Mouse (Mus musculus) forebrain, embryonic 15.5 days (tissue): ENCODE measurements at regions not wholly inside any gene's neighbourhood (a gene's known extent, or its start where the extent isn't known, plus 50 kb on each side); places are given as distances from the start of the nearest gene placed in this dataset.
A peak's percentile ranks its signal among the peaks of the same experiment; 100 is the strongest.

Experiments
- ATAC-seq: fragments of 200-750 bp; cut with Nextera tagmentation; replicated peaks from 2 replicates; pipeline ENCODE4 v1.8.0; 2017; ENCODE audit warnings: mild to moderate bottlenecking, moderate TSS enrichment, moderate library complexity
- H3K27ac ChIP-seq: fragments of 300-500 bp; sonication (generic); replicated peaks from 2 replicates; pipeline ENCODE4 v1.5.1; 2015; ENCODE audit warnings: mild to moderate bottlenecking, inconsistent platforms
- H3K27me3 ChIP-seq: fragments of 300-500 bp; sonication (generic); 2 replicates; pipeline ENCODE4 v1.6.1; 2015; ENCODE audit warnings: inconsistent platforms
- H3K36me3 ChIP-seq: fragments of 300-500 bp; sonication (generic); 2 replicates; pipeline ENCODE4 v1.6.1; 2015; ENCODE audit warnings: mild to moderate bottlenecking, inconsistent platforms
- H3K4me1 ChIP-seq: fragments of 300-500 bp; sonication (generic); 2 replicates; pipeline ENCODE4 v1.6.1; 2015; ENCODE audit warnings: inconsistent platforms
- H3K4me2 ChIP-seq: fragments of 300-500 bp; sonication (generic); replicated peaks from 2 replicates; pipeline ENCODE4 v1.6.1; 2015; ENCODE audit warnings: mild to moderate bottlenecking, inconsistent platforms
- H3K4me3 ChIP-seq: fragments of 300-500 bp; sonication (generic); 2 replicates; pipeline ENCODE4 v1.5.1; 2015; ENCODE audit warnings: mild to moderate bottlenecking, inconsistent platforms
- H3K9ac ChIP-seq: fragments of 300-500 bp; sonication (generic); replicated peaks from 2 replicates; pipeline ENCODE4 v1.6.1; 2015; ENCODE audit warnings: mild to moderate bottlenecking, inconsistent platforms
- H3K9me3 ChIP-seq: fragments of 300-500 bp; sonication (generic); 2 replicates; pipeline ENCODE4 v1.6.1; 2016; ENCODE audit warnings: inconsistent platforms
- WGBS: fragments of 180-500 bp; shearing (Covaris S2); methylation state at CpG from one replicate; pipeline ENCODE4 v1.1.7; 2015; ENCODE audit warnings: mixed read lengths; 5-methylcytosine and 5-hydroxymethylcytosine counted together

DNA sequence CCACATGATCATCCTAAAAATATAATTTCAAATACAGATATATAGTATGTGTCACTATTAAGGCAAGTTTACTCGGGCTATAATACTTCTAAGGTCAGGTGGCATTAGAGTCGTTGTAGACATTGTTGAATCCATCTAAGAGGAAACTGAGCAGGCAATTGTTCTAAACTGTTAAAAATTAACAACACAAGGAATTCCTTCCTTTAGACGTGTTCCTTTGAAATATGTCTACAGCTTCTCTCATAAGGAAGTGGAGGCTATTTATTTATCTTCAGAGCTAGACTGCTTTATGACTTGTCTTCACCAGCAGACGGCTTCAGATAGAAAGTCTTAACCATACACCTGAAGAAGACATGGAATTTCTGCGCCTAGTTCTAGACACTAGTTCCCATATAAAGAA lies 744.2 kb upstream of the Cited2 start:
- Histone ChIP-seq H3K9me3 (no peaks in the 10 kb centered on the region), H3K9ac (no peak overlapping the region), H3K27me3 (no peaks in the 10 kb centered on the region), H3K4me2 (no peak overlapping the region), H3K4me3 (no peak overlapping the region), H3K4me1 (no peaks in the 10 kb centered on the region), H3K27ac (no peak overlapping the region), H3K36me3 (no peaks in the 10 kb centered on the region)
- 92% methylated on average over 5 of the region's 5 CpGs for WGBS
- no peak for ATAC-seq

DNA sequence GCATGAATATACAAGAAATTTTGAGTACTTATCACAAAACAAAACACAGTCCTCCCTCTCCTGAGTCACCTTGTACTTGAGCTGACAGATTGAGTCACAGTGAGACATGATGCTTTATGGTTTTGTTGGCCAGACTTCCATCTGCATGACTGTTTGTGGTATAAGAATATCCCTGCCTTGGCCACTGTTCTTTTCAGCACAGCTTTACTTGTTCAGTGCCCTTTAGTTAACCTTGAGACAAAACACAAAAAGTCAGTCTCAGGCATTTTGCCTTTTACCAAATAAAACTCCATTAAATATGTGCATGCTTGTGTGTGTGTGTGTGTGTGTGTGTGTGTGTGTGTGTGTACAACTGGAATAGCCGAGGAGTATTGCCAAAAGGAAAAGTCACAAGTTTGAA lies 732.8 kb upstream of the Cited2 start:
- no peak for ATAC-seq
- peaks cover 13% of the 10 kb centered on the region for H3K4me1 ChIP-seq
- no peaks in the 10 kb centered on the region for H3K36me3 ChIP-seq
- H3K27me3 ChIP-seq = no peaks in the 10 kb centered on the region
- 86% methylated on average over 1 of the region's 1 CpGs for WGBS
- H3K27ac ChIP-seq = no peak overlapping the region
- no peak overlapping the region for H3K4me3 ChIP-seq
- H3K9ac ChIP-seq = no peak overlapping the region
- no peak overlapping the region for H3K4me2 ChIP-seq
- no peaks in the 10 kb centered on the region for H3K9me3 ChIP-seq

- no peak overlapping the region for H3K4me3 ChIP-seq
- ATAC-seq = no peak; the same call in 1 of the 2 replicates
Measured at GRCm38 (mm10) chr10:16993789-16994188, 729.2 kb upstream of the Cited2 start.

DNA sequence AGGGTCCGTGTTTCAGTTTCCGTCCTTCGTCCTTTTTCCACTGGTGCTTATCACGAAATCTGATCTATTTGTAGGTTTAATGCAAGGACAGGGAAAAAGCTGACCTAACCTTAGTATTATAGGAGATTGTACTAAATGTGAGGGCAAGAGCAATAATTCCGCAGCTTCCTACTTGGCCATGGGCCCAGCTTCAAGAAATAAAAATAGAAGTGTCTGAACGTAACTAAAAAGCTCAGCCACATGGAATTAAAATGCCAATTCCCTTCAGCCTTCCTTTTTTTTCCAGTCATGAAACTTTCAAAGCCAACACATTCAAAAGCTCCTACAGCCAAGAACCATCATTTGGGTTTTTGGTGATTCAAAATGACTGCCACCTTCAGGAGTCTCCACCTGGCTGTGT lies 728.5 kb upstream of the Cited2 start:
- 59% methylated on average over 6 of the region's 6 CpGs for WGBS
- Histone ChIP-seq H3K9me3 (no peaks in the 10 kb centered on the region), H3K4me3 (no peak overlapping the region), H3K4me1 (peaks cover 13% of the 10 kb centered on the region), H3K27me3 (no peaks in the 10 kb centered on the region), H3K36me3 (no peaks in the 10 kb centered on the region), H3K9ac (no peak overlapping the region), H3K27ac (no peak overlapping the region), H3K4me2 (no peak overlapping the region)
- no peak for ATAC-seq

More at GRCm38 (mm10) chr10:16993789-16994188, 729.2 kb upstream of the Cited2 start:
- WGBS = 50% methylated on average over 2 of the region's 2 CpGs
- Histone ChIP-seq H3K9me3 (no peaks in the 10 kb centered on the region), H3K4me1 (peaks cover 13% of the 10 kb centered on the region), H3K36me3 (no peaks in the 10 kb centered on the region), H3K27ac (no peak overlapping the region), H3K27me3 (no peaks in the 10 kb centered on the region), H3K9ac (no peak overlapping the region), H3K4me2 (no peak overlapping the region)

DNA sequence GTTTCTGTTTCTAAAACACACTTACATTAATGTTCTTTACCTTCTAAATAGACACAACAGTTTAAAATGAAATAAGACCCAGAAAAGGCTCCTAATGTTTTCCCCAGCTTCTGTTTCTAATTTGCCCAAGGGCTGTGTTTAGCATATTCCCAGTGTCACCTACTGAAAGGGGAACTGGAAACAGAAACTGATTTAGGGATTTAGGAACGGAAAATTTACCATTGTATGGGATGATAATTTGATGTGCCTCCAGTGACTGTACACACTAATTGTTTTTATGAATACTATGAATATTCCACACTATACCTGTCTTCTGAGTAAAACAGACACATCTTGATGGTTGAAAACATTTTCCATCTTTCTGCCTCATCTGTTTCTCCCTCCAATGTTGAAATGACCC lies 728.0 kb upstream of the Cited2 start:
- no peaks in the 10 kb centered on the region for H3K27me3 ChIP-seq
- WGBS = 40% methylated on average over 1 of the region's 1 CpGs
- no peak overlapping the region for H3K9ac ChIP-seq
- ATAC-seq = no peak
- H3K4me2 ChIP-seq = no peak overlapping the region
- H3K4me1 ChIP-seq = peaks cover 13% of the 10 kb centered on the region
- no peak overlapping the region for H3K4me3 ChIP-seq
- H3K9me3 ChIP-seq = no peaks in the 10 kb centered on the region
- H3K36me3 ChIP-seq = no peaks in the 10 kb centered on the region
- no peak overlapping the region for H3K27ac ChIP-seq

- H3K4me2 ChIP-seq = no peak overlapping the region
- no peaks in the 10 kb centered on the region for H3K36me3 ChIP-seq
- H3K27me3 ChIP-seq = no peaks in the 10 kb centered on the region
- no peaks in the 10 kb centered on the region for H3K9me3 ChIP-seq
- no peak overlapping the region for H3K27ac ChIP-seq
- H3K9ac ChIP-seq = no peak overlapping the region
- H3K4me3 ChIP-seq = no peak overlapping the region
- WGBS = 84% methylated on average over 6 of the region's 6 CpGs
- no peak for ATAC-seq
- peaks cover 18% of the 10 kb centered on the region for H3K4me1 ChIP-seq
Measured at GRCm38 (mm10) chr10:16996820-16997466, 726.1 kb upstream of the Cited2 start.

- H3K27me3 ChIP-seq = no peaks in the 10 kb centered on the region
- no peak overlapping the region for H3K4me2 ChIP-seq
- peaks cover 18% of the 10 kb centered on the region for H3K4me1 ChIP-seq
- H3K4me3 ChIP-seq = no peak overlapping the region
- WGBS = 20% methylated on average over 8 of the region's 8 CpGs
- no peak overlapping the region for H3K9ac ChIP-seq
- no peak overlapping the region for H3K27ac ChIP-seq
- ATAC-seq = peak; percentile 67; the same call in 1 of the 2 replicates
- no peaks in the 10 kb centered on the region for H3K36me3 ChIP-seq
- no peaks in the 10 kb centered on the region for H3K9me3 ChIP-seq
Measured at GRCm38 (mm10) chr10:17001320-17001719, 721.7 kb upstream of the Cited2 start.

DNA sequence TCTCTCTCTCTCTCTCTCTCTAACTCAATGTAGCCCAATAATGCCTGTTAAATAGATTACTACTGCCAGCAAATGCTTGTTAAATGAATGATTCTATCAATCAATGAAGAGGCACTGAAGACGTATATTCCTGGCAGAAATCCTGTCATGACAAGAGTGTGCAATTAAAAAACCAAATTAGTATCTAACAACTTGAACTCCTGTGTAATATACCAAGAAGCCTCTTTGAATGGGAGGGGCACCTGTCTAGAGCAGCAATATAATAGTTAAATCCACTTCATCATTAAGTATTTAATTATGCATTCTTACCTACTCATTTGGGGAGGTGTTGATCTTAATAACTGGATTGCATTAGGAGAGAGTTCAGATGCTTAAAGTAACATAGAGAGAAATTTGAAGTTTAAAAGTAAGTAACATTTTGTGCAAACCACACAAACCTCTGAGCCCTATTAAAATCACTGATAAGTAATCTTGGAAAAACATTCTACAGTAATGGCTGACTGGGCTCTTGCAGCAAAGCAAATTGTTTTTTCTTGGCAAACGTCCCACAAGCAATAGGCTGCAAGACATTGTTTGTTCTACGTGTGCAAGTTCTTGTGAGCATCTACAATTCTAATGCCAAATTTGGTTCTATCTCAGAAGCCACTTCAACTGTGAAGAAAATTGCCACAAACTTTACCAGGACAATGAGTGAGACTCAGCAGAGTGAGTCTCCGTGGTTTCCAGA lies 719.7 kb upstream of the Cited2 start:
- H3K27me3 ChIP-seq = no peaks in the 10 kb centered on the region
- no peak overlapping the region for H3K27ac ChIP-seq
- no peak overlapping the region for H3K4me2 ChIP-seq
- H3K9me3 ChIP-seq = no peaks in the 10 kb centered on the region
- WGBS = 20% methylated on average over 4 of the region's 4 CpGs
- H3K4me1 ChIP-seq = peaks cover 18% of the 10 kb centered on the region
- no peak overlapping the region for H3K9ac ChIP-seq
- H3K36me3 ChIP-seq = no peaks in the 10 kb centered on the region
- ATAC-seq = no peak
- H3K4me3 ChIP-seq = no peak overlapping the region

DNA sequence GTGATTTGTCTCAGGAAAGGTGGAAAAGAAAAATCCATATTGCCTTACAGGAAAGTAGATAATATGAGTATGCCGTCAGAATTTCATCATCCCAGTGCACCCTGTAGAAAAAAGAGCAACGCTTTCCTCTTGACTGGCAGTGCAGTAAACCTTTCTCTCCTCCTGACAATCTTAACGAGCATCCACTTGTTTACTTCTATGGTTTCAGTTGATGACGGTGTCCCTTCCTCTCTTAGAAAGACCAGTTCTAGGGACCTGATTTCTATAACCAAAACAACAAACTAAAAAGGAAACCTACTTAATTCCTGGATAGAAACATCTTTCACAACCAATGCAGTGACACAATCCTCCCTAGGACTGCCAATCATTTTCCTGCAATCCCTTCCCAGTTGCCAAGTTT lies 714.3 kb upstream of the Cited2 start:
- Histone ChIP-seq H3K27ac (no peak overlapping the region), H3K4me3 (no peak overlapping the region), H3K4me1 (peaks cover 5% of the 10 kb centered on the region), H3K27me3 (no peaks in the 10 kb centered on the region), H3K9me3 (no peaks in the 10 kb centered on the region), H3K4me2 (no peak overlapping the region), H3K36me3 (no peaks in the 10 kb centered on the region), H3K9ac (no peak overlapping the region)
- 59% methylated on average over 4 of the region's 4 CpGs for WGBS
- no peak for ATAC-seq

DNA sequence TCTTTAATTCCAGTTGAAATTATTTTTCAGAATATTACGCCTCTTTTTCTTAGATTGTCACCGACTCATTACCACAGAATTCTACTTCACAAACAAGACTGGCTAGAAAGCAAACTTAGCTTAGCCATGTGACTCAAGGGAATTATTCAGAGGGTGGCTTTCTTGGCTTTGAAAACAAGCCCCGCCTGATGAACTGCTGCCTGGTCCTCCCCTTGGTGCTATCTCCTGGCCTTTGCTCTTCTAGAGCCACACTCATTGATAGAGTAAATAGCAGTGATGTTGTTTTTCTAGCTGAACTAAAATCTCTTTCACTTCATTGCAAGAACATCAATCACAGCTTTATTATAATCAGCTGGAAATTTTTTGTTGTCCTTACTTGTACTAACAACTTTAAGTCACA lies 713.0 kb upstream of the Cited2 start:
- Histone ChIP-seq H3K36me3 (no peaks in the 10 kb centered on the region), H3K4me3 (no peak overlapping the region), H3K4me1 (no peaks in the 10 kb centered on the region), H3K27ac (no peak overlapping the region), H3K9ac (no peak overlapping the region), H3K9me3 (no peaks in the 10 kb centered on the region), H3K27me3 (no peaks in the 10 kb centered on the region), H3K4me2 (no peak overlapping the region)
- 91% methylated on average over 3 of the region's 3 CpGs for WGBS
- no peak for ATAC-seq

DNA sequence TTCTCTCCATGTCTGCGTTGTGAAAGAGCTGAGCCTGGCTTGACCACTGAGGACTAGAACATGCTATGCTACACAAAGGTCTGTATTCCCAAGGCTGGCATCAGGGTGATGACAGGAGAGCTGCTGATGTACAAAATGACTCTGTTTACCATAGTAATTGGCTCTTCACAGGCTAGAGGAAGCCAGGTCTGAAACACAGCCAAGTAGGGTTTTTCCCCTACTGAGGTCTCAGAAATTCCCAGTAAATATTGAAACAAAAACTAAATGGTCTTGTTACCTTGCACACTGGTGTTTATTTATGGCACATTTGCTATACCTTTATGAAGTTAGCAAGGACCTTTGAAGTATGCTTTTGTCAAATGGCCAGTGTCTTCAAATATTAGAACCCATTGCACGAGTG lies 711.1 kb upstream of the Cited2 start:
- H3K4me2 ChIP-seq = no peak overlapping the region
- no peak overlapping the region for H3K4me3 ChIP-seq
- 77% methylated on average over 2 of the region's 2 CpGs for WGBS
- no peak for ATAC-seq
- no peaks in the 10 kb centered on the region for H3K4me1 ChIP-seq
- H3K27me3 ChIP-seq = no peaks in the 10 kb centered on the region
- no peak overlapping the region for H3K9ac ChIP-seq
- H3K9me3 ChIP-seq = no peaks in the 10 kb centered on the region
- H3K27ac ChIP-seq = no peak overlapping the region
- no peaks in the 10 kb centered on the region for H3K36me3 ChIP-seq

- Histone ChIP-seq H3K27ac (no peak overlapping the region), H3K9me3 (no peaks in the 10 kb centered on the region), H3K4me3 (no peak overlapping the region), H3K4me1 (no peaks in the 10 kb centered on the region), H3K36me3 (no peaks in the 10 kb centered on the region), H3K27me3 (no peaks in the 10 kb centered on the region), H3K4me2 (no peak overlapping the region), H3K9ac (no peak overlapping the region)
- no peak for ATAC-seq
- WGBS = 76% methylated on average over 3 of the region's 3 CpGs
Measured at GRCm38 (mm10) chr10:17012541-17012975, 710.5 kb upstream of the Cited2 start.

DNA sequence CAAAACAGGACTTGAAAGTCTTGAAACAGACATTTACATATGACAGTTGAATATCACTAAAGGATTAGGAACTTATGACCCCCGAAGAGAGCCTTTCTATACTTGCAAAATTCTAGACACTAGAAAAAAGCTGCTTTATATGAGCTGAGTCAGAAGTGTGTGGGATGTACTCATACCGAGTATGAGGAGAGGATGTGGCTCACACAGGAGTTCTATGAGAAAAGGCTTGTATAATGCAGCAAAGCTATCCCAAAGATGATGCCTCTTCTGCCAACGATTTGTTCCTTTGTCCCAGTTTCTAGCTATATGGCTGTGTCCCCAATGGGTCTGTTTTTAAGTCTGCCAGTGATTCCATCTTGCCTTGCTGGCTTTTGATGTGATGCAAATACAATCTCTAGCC lies 708.2 kb upstream of the Cited2 start:
- H3K9ac ChIP-seq = no peak overlapping the region
- no peak for ATAC-seq
- no peak overlapping the region for H3K4me3 ChIP-seq
- no peaks in the 10 kb centered on the region for H3K9me3 ChIP-seq
- H3K4me2 ChIP-seq = no peak overlapping the region
- H3K27me3 ChIP-seq = no peaks in the 10 kb centered on the region
- no peaks in the 10 kb centered on the region for H3K4me1 ChIP-seq
- H3K27ac ChIP-seq = no peak overlapping the region
- no peaks in the 10 kb centered on the region for H3K36me3 ChIP-seq
- 92% methylated on average over 3 of the region's 3 CpGs for WGBS
